Mouse (Mus musculus) cortical plate, adult 2 months (tissue): ENCODE data around the gene Fam78a.

Source experiments
- CTCF ChIP-seq: fragments of 200-500 bp; IDR thresholded peaks from 2 replicates; pipeline ENCODE4 v1.5.1; 2011; ENCODE audit warnings: mild to moderate bottlenecking, control low read depth, low read length; ENCODE audit not compliant: insufficient read depth; ENCODE audit errors: extremely low read depth
- POLR2A ChIP-seq: fragments of 200-500 bp; IDR thresholded peaks from 2 replicates; pipeline ENCODE4 v1.6.1; 2011; ENCODE audit warnings: mild to moderate bottlenecking, low read length, control low read depth; ENCODE audit not compliant: insufficient read depth; ENCODE audit errors: extremely low read depth

GRCm38 (mm10) chr2:32127653-32128535 is 43.2 kb upstream of the Fam78a start:
- TF ChIP-seq CTCF, result no peak
- no peak for TF ChIP-seq POLR2A
